Mouse (Mus musculus) intestine, embryonic 15.5 days (tissue): ENCODE measurements at regions not wholly inside any gene's neighbourhood (a gene's known extent, or its start where the extent isn't known, plus 50 kb on each side); places are given as distances from the start of the nearest gene placed in this dataset.

Source experiments
- ATAC-seq: fragments of 200-750 bp; cut with Nextera tagmentation; 2 replicates; pipeline ENCODE4 v1.8.0; 2017; ENCODE audit warnings: moderate TSS enrichment, moderate library complexity
- H3K27ac ChIP-seq: fragments of 300-500 bp; sonication (generic); 2 replicates; pipeline ENCODE4 v1.5.1; 2015; ENCODE audit warnings: mild to moderate bottlenecking, inconsistent platforms
- H3K27me3 ChIP-seq: fragments of 300-500 bp; sonication (generic); replicated peaks from 2 replicates; pipeline ENCODE4 v1.6.1; 2015; ENCODE audit warnings: inconsistent platforms
- H3K36me3 ChIP-seq: fragments of 300-500 bp; sonication (generic); 2 replicates; pipeline ENCODE4 v1.6.1; 2015; ENCODE audit warnings: inconsistent platforms
- H3K4me1 ChIP-seq: fragments of 300-500 bp; sonication (generic); replicated peaks from 2 replicates; pipeline ENCODE4 v1.6.1; 2015; ENCODE audit warnings: inconsistent platforms
- H3K4me2 ChIP-seq: fragments of 300-500 bp; sonication (generic); replicated peaks from 2 replicates; pipeline ENCODE4 v1.6.1; 2015; ENCODE audit warnings: mild to moderate bottlenecking, inconsistent platforms
- H3K4me3 ChIP-seq: fragments of 300-500 bp; sonication (generic); replicated peaks from 2 replicates; pipeline ENCODE4 v1.5.1; 2015; ENCODE audit warnings: inconsistent platforms
- H3K9ac ChIP-seq: fragments of 300-500 bp; sonication (generic); 2 replicates; pipeline ENCODE4 v1.6.1; 2015; ENCODE audit warnings: inconsistent platforms
- H3K9me3 ChIP-seq: fragments of 300-500 bp; sonication (generic); 2 replicates; pipeline ENCODE4 v1.6.1; 2016; ENCODE audit warnings: inconsistent platforms
- WGBS: fragments of 180-500 bp; shearing (Covaris S2); methylation state at CpG from one replicate; pipeline ENCODE4 v1.1.7; 2015; 5-methylcytosine and 5-hydroxymethylcytosine counted together

DNA sequence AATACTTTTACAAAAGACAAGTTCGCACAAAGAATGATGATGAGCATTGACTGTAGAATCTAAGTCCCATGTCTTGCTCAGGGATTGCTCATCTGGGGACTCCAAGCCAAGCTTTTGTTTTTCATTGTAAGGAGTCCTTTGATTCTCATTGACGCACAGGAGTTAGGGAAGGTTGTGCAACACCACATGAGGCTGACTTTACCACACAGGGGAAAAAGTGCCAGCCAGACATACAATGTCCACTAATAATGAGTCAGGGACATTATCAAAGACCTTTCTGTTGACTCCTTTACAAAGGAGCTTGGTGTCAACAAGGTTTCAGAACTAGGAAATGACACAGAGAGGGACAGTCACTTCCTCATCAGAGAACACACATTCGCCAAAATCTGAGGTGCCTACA, 200.1 kb downstream of the Gm11361 start:
- no peak for ATAC-seq
- Histone ChIP-seq H3K4me3 (no peak overlapping the region), H3K9ac (no peak overlapping the region), H3K36me3 (no peaks in the 10 kb centered on the region), H3K27me3 (no peaks in the 10 kb centered on the region), H3K4me1 (no peaks in the 10 kb centered on the region), H3K9me3 (no peaks in the 10 kb centered on the region), H3K27ac (no peak overlapping the region), H3K4me2 (no peak overlapping the region)
- 88% methylated on average over 3 of the region's 3 CpGs for WGBS

- Histone ChIP-seq H3K27ac (no peak overlapping the region), H3K4me3 (no peak overlapping the region), H3K4me1 (no peaks in the 10 kb centered on the region), H3K27me3 (no peaks in the 10 kb centered on the region), H3K9me3 (no peaks in the 10 kb centered on the region), H3K9ac (no peak overlapping the region), H3K36me3 (no peaks in the 10 kb centered on the region), H3K4me2 (no peak overlapping the region)
- 83% methylated on average over 3 of the region's 3 CpGs for whole genome bisulfite sequencing
- no peak for ATAC-seq
Observed at GRCm38 (mm10) chr13:28455878-28456277, 198.6 kb downstream of the Gm11361 start.

- WGBS, result 86% methylated on average over 10 of the region's 10 CpGs
- Histone ChIP-seq H3K4me2 (no peak overlapping the region), H3K9ac (no peak overlapping the region), H3K9me3 (no peaks in the 10 kb centered on the region), H3K4me3 (no peak overlapping the region), H3K4me1 (no peaks in the 10 kb centered on the region), H3K36me3 (no peaks in the 10 kb centered on the region), H3K27ac (no peak overlapping the region), H3K27me3 (no peaks in the 10 kb centered on the region)
- no peak for ATAC-seq
Observed at GRCm38 (mm10) chr13:28455016-28455415, 197.7 kb downstream of the Gm11361 start.

DNA sequence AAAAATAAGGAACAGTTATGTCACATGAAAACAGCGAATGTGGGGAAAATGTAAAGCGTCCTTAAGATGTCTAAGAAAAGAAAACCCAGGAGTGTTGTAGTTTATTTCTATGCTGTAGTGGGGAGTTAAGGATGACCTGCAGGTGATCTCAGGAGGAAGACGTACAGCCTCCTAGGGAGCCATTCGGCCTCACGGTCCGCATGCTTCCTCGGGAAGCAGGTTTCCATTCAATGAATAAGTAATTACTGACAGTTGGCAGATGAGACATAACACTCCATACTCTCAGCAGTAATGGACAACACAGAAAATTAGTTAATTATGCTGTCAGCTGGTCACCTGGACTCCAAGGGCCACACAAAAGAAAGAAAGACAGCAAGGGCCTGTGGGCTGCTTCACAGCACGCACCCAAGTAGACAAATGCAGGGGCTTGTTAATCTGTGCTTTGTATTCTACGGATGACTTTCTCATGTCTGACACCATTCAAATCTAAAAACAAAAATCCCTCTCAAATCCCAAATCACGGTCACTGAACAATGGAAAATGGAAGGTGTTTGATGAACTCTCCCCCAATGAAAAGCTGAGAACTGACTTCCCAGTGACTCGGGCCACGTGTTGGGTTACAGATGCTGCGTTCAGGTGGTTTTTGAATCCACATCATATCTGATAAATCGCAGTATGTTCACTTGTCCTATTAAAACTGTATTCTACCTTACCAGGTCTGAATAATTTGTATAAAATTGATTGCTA, 193.5 kb downstream of the Gm11361 start:
- H3K36me3 ChIP-seq, result no peaks in the 10 kb centered on the region
- no peak overlapping the region for H3K4me2 ChIP-seq
- no peak for ATAC-seq
- H3K9me3 ChIP-seq, result no peaks in the 10 kb centered on the region
- H3K4me1 ChIP-seq, result no peaks in the 10 kb centered on the region
- H3K27ac ChIP-seq, result no peak overlapping the region
- no peak overlapping the region for H3K4me3 ChIP-seq
- WGBS, result 81% methylated on average over 14 of the region's 14 CpGs
- H3K9ac ChIP-seq, result no peak overlapping the region
- no peaks in the 10 kb centered on the region for H3K27me3 ChIP-seq

DNA sequence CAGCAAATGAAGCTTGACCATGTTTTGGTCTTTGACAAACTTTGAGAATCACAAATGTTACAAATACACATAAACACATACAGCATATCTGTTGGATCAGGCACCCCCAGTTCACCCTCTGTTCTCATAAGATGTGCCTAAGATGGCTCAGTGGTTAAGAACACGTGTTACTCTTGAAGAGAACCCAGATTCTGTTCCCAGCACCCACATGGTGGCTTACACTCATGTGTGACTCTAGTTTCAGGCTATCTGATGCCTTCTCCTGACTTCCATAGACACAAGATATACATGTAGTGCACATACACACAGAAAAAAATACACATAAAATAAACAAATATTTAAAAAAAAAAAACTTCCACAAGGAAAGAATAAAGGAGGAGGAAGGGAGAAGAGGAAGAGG, 191.7 kb downstream of the Gm11361 start:
- Histone ChIP-seq H3K4me2 (no peak overlapping the region), H3K9ac (no peak overlapping the region), H3K27ac (no peak overlapping the region), H3K27me3 (no peaks in the 10 kb centered on the region), H3K36me3 (no peaks in the 10 kb centered on the region), H3K4me3 (no peak overlapping the region), H3K4me1 (no peaks in the 10 kb centered on the region), H3K9me3 (no peaks in the 10 kb centered on the region)
- ATAC-seq, result no peak
- WGBS, result 90% methylated on average over 1 of the region's 1 CpGs

DNA sequence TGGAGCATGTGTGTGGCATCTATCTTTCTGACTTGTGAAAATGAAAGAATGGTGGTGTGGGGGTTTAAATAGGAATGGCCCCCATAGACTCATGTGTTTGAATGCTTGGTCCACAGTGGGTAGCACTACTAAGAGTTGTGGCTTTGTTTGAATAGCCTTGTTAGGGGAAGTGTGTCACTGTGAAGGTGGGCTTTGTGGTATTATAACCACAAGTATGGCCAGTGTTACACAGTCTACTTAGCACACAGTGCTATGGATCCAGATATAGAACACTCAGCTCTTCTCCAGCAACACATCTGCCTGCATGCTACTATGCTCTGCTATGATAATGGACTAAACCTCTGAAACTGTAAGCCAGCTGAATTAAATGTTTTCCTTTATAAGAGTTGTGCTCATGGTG, 184.9 kb downstream of the Gm11361 start:
- H3K4me3 ChIP-seq, result no peak overlapping the region
- H3K4me2 ChIP-seq, result no peak overlapping the region
- H3K36me3 ChIP-seq, result no peaks in the 10 kb centered on the region
- no peak overlapping the region for H3K9ac ChIP-seq
- H3K9me3 ChIP-seq, result no peaks in the 10 kb centered on the region
- H3K27ac ChIP-seq, result no peak overlapping the region
- no peaks in the 10 kb centered on the region for H3K4me1 ChIP-seq
- ATAC-seq, result no peak
- no peaks in the 10 kb centered on the region for H3K27me3 ChIP-seq

DNA sequence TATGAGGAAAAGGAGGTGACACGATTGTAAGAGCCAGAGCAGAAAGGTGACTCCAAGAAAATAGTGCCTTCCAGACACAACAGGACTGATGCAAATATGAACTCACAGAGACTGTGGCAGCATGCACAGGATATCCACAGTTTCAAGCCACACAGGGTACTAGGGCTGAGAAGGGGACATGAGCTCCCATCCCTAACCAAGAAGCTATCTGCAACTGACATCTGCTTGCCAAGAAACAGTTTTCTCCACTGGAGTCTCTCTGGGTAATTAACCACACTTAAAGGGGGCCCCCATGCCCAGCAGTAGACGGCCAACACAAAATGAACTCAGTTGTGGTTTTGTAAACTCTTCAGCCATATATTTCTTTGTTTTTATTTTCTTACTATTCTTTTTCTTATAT, 176.1 kb downstream of the Gm11361 start:
- Histone ChIP-seq H3K4me2 (no peak overlapping the region), H3K36me3 (no peaks in the 10 kb centered on the region), H3K9me3 (no peaks in the 10 kb centered on the region), H3K9ac (no peak overlapping the region), H3K4me1 (no peaks in the 10 kb centered on the region), H3K27ac (no peak overlapping the region), H3K4me3 (no peak overlapping the region), H3K27me3 (no peaks in the 10 kb centered on the region)
- no peak for ATAC-seq
- WGBS, result 69% methylated on average over 2 of the region's 2 CpGs

GRCm38 (mm10) chr13:28432017-28432416, 174.7 kb downstream of the Gm11361 start:
- Histone ChIP-seq H3K4me1 (no peaks in the 10 kb centered on the region), H3K36me3 (no peaks in the 10 kb centered on the region), H3K27me3 (no peaks in the 10 kb centered on the region), H3K27ac (no peak overlapping the region), H3K4me2 (no peak overlapping the region), H3K9ac (no peak overlapping the region), H3K9me3 (no peaks in the 10 kb centered on the region), H3K4me3 (no peak overlapping the region)
- ATAC-seq, result no peak
- WGBS, result 81% methylated on average over 2 of the region's 2 CpGs

DNA sequence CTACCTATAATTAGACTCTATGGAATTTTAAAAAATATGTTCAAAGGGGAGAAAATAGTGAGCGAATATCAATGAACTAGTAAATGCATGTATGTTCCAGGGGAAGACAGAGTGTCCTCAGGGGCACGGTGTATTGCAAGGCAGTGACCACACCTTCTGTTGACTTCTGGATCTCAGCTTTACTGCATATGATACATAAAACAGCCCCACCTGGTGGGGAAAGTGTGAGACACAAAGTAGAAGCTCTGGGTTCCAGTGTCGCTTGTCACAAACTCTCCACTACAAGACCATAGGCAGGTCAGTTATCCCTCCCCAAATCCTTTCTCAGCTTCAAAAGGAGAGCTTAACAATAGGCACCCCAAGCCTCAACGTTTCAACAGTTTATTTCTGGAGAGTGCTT, 168.8 kb downstream of the Gm11361 start:
- Histone ChIP-seq H3K4me1 (0 out of 2 replicates have a peak, but pooled peaks cover 8% of the 10 kb centered on the region), H3K4me2 (no peak overlapping the region), H3K9me3 (no peaks in the 10 kb centered on the region), H3K36me3 (no peaks in the 10 kb centered on the region), H3K27ac (no peak overlapping the region), H3K27me3 (no peaks in the 10 kb centered on the region), H3K4me3 (no peak overlapping the region), H3K9ac (no peak overlapping the region)
- ATAC-seq, result no peak
- WGBS, result 75% methylated on average over 4 of the region's 4 CpGs

- Histone ChIP-seq H3K27me3 (no peaks in the 10 kb centered on the region), H3K4me3 (no peak overlapping the region), H3K4me2 (no peak overlapping the region), H3K9me3 (no peaks in the 10 kb centered on the region), H3K36me3 (no peaks in the 10 kb centered on the region), H3K9ac (no peak overlapping the region), H3K4me1 (0 out of 2 replicates have a peak, but pooled peaks cover 8% of the 10 kb centered on the region), H3K27ac (no peak overlapping the region)
- 55% methylated on average over 3 of the region's 3 CpGs for WGBS
- no peak for ATAC-seq
Observed at GRCm38 (mm10) chr13:28425116-28425515, 167.8 kb downstream of the Gm11361 start.

GRCm38 (mm10) chr13:28424446-28425059, 167.2 kb downstream of the Gm11361 start:
- Histone ChIP-seq H3K27ac (no peak overlapping the region), H3K9ac (no peak overlapping the region), H3K4me2 (no peak overlapping the region), H3K4me1 (0 out of 2 replicates have a peak, but pooled peaks cover 8% of the 10 kb centered on the region), H3K9me3 (no peaks in the 10 kb centered on the region), H3K36me3 (no peaks in the 10 kb centered on the region), H3K27me3 (no peaks in the 10 kb centered on the region), H3K4me3 (no peak overlapping the region)
- ATAC-seq, result peak; percentile 69
- WGBS, result 23% methylated on average over 8 of the region's 8 CpGs

- H3K27me3 ChIP-seq, result no peaks in the 10 kb centered on the region
- H3K4me3 ChIP-seq, result no peak overlapping the region
- H3K36me3 ChIP-seq, result no peaks in the 10 kb centered on the region
- H3K9me3 ChIP-seq, result no peaks in the 10 kb centered on the region
- H3K4me1 ChIP-seq, result peaks cover 26% of the 10 kb centered on the region
- 88% methylated on average over 3 of the region's 3 CpGs for WGBS
- H3K27ac ChIP-seq, result no peak overlapping the region
- no peak overlapping the region for H3K9ac ChIP-seq
- no peak overlapping the region for H3K4me2 ChIP-seq
- no peak for ATAC-seq
Observed at GRCm38 (mm10) chr13:28421309-28421708, 164.0 kb downstream of the Gm11361 start.

- Histone ChIP-seq H3K4me3 (no peak overlapping the region), H3K9me3 (no peaks in the 10 kb centered on the region), H3K36me3 (no peaks in the 10 kb centered on the region), H3K27ac (no peak overlapping the region), H3K9ac (no peak overlapping the region), H3K27me3 (no peaks in the 10 kb centered on the region), H3K4me1 (peaks cover 28% of the 10 kb centered on the region), H3K4me2 (no peak overlapping the region)
- no peak for ATAC-seq
- WGBS, result 84% methylated on average over 3 of the region's 3 CpGs
Observed at GRCm38 (mm10) chr13:28420636-28421035, 163.3 kb downstream of the Gm11361 start.
